Mouse (Mus musculus) small intestine, adult 2 months (tissue): ENCODE data around the gene Gm10197.

ENCODE experiments used
- CTCF ChIP-seq: fragments of 200-500 bp; IDR thresholded peaks from 2 replicates; pipeline ENCODE4 v1.5.1; 2012; ENCODE audit warnings: low read depth, mild to moderate bottlenecking, control low read depth, inconsistent platforms, low read length, moderate library complexity, mixed read lengths; ENCODE audit not compliant: insufficient replicate concordance, insufficient read length; ENCODE audit errors: extremely low read depth
- POLR2A ChIP-seq: fragments of 200-500 bp; IDR thresholded peaks from 2 replicates; pipeline ENCODE4 v1.6.1; 2012; ENCODE audit warnings: low read depth, mild to moderate bottlenecking, control low read depth, inconsistent platforms, low read length, moderate library complexity

DNA sequence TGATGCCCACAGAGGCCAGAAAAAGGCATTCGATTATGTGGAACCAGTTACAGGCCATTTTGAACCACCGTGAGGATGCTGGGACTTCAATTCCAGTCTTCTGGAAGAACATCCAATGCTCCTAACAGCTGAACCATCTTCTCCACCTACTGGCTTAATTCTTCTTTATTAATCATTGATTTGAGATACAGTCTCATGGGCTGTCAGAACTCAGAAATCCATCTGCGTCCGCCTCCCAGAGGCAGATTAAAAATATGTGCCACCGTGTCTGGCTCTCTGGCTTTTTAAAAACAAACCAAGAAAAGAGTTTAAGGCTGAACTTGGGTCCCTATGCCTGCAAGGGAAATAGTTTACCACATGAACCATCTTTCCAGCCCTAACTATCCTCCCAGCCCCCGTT is 3.7 kb upstream of the Gm10197 start:
- TF ChIP-seq CTCF (no peak), POLR2A (no peak)
